Mouse (Mus musculus) ovary, postnatal 14 days (tissue): ENCODE data around the gene Ppp1r37.
"Not testable (repeated sequence)": the region's sequence is repeated elsewhere in the genome, so short reads cannot be mapped to it uniquely, and the experiment has no call there.

ENCODE experiments used
- DNase-seq: peaks from one replicate; pipeline ENCODE4 v3.0.0; 2022; ENCODE audit warnings: low spot score

Gene Ppp1r37

GRCm38 (mm10) chr7:19562643-19563410 lies at the start of gene Ppp1r37:
TSS of gene Ppp1r37 (minus strand) at chr7:19563076.
- no peak for DNase-seq

GRCm38 (mm10) chr7:19610969-19611368 lies 48.1 kb upstream of the Ppp1r37 start:
- no peak for DNase-seq

DNA sequence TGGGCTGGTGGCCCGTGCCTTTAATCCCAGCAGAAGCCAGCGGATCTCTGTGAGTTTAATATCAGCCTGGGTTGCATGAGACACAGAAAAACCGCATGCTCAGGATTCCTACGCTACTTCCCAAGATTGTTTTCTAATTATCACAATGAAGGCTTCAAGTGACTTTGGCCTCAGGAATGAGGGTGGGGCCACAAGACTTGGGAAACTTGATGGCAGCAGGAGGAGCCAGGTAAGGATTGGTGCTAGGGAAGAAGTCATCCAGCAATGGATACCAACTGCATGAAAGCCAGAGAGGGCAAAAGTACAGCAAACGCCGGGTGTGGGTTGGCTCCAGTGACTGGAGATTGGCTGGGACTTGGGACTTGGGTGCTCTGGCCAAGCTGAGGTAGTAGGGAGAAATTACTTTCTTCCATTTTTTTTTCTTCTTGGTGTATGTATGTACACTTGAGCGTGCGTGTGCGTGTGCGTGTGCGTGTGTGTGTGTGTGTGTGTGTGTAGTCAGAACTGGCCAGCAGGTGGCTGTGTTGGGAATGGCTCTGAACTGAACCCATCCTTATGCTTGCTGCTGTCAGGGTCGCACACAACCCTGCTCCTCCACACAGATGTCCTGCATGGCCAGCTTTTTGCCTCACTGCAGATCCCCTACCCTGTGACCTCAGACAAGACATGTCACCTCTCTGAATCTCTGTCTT lies 46.9 kb upstream of the Ppp1r37 start:
- DNase-seq: no peak

DNA sequence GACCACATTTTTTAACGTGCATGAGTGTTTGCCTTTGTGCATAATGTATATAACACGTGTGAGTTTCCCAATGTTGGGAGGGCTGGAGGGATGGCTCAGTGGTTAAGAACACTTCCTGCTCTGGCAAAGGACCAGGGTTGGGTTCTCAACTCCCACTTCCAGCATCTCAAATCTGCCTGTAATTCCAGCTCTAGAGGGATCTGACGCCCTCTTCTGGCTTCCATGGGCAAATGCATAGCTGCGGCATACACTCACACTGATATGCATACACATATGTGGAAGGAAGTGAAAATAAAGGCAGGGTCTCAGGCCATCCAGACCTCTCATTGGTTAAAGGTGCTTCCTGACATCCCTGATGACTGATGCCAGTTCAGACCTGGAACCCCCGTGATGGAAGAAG lies 44.4 kb upstream of the Ppp1r37 start:
- DNase-seq: no peak

GRCm38 (mm10) chr7:19604606-19605214 lies 41.8 kb upstream of the Ppp1r37 start:
- DNase-seq: not testable (repeated sequence)

DNA sequence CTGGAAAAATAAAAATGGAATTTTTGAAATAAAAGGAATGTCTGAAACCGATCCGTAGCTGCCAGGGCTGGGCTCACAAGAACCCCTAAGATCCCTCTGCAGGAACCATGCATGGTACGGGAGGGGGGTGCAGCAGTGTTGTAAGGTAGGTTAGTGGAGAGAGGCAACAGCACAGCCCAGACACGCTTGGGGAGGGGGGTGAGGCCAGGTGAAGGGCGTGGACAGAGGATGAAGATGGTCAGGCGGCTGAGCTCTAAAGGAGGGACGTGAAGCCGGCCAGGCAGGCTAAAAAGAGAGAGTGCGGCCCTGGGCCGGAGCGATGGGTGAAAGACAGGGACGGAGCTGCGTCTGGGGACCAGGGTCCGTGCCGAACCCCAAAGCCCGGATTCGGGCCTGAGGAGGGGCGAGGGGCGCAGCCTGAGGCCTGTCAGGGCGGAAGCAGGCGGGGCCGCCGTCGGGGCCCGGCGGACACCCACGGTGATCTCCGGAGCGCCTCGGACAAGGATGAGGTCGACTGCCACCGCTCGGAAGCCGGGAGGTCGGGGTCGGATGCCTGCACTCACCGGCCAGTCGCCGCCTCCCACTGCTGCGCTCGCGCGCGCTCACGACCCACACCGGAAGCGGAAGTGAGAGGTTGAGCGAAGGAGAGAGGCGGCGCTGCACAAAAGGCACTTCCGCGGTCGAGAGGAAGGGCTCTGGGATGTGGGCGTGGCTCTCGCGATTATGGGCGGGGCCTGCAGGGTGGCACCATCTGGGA lies 41.2 kb upstream of the Ppp1r37 start, which contains the start of gene Clasrp:
Clasrp (minus strand) TSS at position 638 of the 757 bp plus-strand sequence.
- DNase-seq: peak; percentile 97

DNA sequence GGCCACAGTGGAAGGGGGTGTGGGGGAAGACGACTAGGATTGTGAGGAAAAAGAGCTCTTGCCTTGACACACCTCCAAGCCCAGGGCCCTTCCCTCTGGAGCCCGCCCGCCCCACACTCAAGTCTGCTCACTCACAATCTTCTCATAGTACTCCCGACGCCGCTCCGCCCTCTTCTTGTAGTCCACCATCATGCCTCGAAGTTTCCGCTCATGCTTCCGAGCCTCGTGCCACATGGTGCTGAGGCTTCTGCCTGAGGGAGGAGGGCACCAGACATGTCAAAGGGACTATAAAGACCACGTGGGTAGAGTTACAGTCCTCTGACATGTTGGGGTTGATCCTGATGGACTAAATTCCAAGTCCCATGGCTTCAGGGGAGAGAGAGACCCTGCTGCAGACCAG lies 40.2 kb upstream of the Ppp1r37 start:
- DNase-seq: no peak

GRCm38 (mm10) chr7:19600562-19600961 lies 37.7 kb upstream of the Ppp1r37 start:
- DNase-seq: no peak

GRCm38 (mm10) chr7:19593061-19593730 lies 30.3 kb upstream of the Ppp1r37 start:
- DNase-seq: no peak

DNA sequence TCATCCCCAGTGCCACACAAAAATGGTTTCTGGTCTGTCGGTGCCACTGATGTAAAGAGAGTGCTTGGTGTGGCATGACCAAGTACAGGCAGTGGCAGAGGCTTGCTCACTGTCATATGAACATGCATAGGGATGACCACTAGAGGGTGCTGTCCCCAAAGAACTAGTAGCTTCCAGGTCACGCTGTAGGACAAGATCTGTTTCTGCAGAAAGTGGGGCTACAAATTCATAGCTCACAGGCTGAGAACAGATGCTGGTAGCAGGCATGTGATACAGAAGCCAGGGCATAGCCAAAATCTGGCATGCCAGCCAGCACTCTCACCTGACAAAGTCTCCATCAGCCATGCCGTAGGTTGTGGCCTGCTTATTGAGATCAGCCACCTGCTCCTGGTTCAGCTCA lies 27.0 kb upstream of the Ppp1r37 start:
- DNase-seq: peak; percentile 66

DNA sequence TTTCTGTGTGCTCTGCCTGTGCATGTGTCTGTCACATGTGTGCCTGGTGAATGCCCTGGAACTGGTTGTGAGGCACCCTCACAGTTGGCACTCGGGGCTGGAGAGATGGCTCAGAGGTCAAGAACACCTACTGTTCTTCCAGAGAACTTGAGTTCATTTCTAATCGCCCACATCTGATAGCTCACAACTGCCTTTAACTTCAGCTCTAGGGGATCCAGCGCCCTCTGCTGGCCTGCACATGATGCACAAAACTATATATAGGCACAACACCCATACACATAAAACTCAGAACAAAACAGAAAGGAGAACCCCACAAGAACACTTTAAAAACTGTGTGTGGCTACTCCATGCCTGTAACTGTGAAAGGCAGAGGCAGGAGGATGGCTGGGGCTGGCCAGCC lies 26.3 kb upstream of the Ppp1r37 start:
- DNase-seq: no peak

- DNase-seq: no peak
Observed at GRCm38 (mm10) chr7:19586269-19586668, 23.4 kb upstream of the Ppp1r37 start.

DNA sequence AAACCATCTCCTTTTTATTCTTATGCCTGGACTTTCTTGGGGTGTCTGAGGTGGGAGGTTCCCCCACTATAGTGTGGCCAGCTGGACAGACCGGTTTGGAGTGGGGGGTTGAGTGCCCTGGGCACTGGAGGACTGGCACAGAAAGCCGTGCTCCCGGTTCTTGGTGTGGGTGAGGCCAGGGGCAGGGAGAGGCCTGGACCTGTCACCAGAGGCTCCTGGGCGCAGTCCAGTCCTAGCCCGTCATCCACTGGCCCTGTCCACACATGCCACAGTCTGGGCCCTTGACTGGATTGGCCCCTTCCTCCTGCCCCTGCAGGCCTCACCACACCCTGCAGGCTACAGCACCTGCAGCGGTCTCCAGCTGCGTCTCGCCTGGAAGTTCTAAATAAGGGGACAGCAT lies 17.8 kb upstream of the Ppp1r37 start:
- DNase-seq: no peak

DNA sequence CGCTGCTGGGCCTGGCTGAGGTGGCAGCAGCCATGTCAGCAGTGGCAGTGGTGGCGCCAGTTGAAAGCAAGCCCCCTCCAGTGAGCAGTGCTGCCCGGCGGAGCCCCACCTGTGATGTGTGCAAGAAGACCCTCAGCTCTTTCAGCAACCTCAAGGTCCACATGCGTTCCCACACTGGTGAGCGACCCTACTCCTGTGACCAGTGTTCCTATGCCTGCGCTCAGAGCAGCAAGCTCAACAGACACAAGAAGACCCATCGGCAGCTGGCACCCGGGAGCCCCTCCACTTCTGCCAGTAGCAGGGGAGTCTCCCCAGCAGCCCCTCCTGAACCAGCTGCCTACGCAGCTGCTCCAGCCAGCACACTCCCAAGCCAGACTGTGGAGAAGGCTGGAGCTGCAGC lies 16.9 kb upstream of the Ppp1r37 start:
- DNase-seq: no peak

DNA sequence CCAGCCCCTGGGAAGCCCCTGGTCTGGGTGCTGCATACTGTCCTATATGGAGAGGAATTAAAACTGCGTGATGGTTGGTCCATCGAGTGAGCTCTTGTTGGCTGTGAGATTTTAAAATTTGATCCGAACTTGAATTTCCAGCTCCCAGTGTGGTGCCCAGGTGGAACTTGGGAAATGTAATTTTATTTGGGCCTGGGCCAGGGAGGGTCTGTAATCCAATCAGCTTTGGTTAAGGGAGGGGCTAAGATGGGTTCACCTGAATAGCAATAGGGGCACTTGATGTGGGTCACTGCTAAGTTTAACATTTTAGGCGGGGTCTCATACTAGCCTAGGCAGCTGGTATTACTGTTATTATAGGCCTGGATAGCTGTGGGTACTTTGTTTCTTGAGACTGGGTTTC lies 15.6 kb upstream of the Ppp1r37 start:
- no peak for DNase-seq

GRCm38 (mm10) chr7:19577877-19578414 lies 15.1 kb upstream of the Ppp1r37 start:
- no peak for DNase-seq

GRCm38 (mm10) chr7:19577141-19577852 lies 14.4 kb upstream of the Ppp1r37 start, which contains the start of the genes Zfp296 and Gemin7:
TSS of gene Zfp296 (plus strand) at chr7:19577287.
TSS of gene Gemin7 (minus strand) at chr7:19577595.
- no peak for DNase-seq

DNA sequence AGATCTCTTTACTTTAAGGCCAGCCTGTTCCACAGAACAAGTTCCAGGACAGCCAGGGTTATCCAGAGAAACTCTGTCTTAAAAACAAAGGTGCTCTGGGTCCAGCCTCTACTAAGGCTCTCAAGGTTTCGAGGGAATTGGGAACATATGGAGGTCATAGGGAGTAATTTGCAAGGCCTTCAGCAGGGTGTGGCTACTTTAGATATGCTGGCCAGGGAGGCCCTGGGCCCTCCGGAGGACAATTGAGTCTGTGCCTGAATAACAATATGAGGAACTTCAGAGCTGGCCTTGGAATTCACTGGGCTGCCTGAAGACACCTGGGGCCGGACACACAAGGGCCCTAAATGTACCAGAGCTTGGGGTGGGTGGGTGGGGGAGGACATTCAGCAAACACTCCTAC lies 12.7 kb upstream of the Ppp1r37 start:
- no peak for DNase-seq

GRCm38 (mm10) chr7:19573776-19574140 lies 10.9 kb upstream of the Ppp1r37 start:
- DNase-seq: no peak

GRCm38 (mm10) chr7:19572926-19573775 lies 10.3 kb upstream of the Ppp1r37 start:
- DNase-seq: peak; percentile 77
